In the genomic region with DNA sequence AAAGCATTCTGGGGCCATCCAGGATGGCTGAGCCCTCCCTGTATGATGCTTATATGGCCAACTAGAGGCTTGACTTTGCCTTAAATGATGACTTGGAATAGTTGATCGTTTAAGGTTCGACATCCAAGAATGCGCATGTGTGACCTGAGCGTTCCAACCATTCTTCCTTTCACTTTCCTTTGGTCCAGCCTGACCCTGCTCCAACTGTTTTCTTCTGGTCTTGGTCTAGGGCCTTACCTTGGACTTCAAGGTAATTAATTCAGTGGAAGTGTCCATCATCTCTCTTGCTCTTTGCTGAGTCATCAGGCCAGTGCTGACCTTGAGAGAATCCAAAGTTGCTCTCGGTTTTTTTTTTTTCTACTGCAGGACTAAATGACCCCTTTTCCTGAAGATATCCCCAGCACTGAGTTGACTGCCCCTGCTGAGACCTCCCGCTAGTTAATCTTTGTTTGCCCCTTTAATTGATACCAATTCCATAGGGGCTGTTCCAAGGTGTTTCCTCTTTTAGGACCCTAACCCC, we compare ENCODE assay signal across 18 mouse cellular contexts. TPM values are rescaled to one million over a fixed set of nuclear protein-coding genes. Genes with fewer than 3 reads are reported as not detected.
"Had no signal": no experiment of that assay in that cellular context is flagged by ENCODE, and none has a peak within 500 bp of the region (broad histone marks: within the 10 kb centered on the region; RNA-seq: fewer than 3 reads in every experiment).

No protein-coding gene starts in this region.

- H3K9ac ChIP-seq: liver, embryonic 15.5 days; lung, embryonic 14.5 days; midbrain, embryonic 12.5 days; neural tube, embryonic 13.5 days; stomach, embryonic 15.5 days had no signal

- H3K9me3 ChIP-seq: liver, embryonic 15.5 days; midbrain, embryonic 12.5 days; neural tube, embryonic 13.5 days; stomach, embryonic 15.5 days had no signal

- H3K4me2 ChIP-seq: liver, embryonic 11.5 days; liver, embryonic 15.5 days; lung, embryonic 14.5 days; midbrain, embryonic 12.5 days; neural tube, embryonic 13.5 days; stomach, embryonic 15.5 days had no signal

- H3K4me1 ChIP-seq: liver, embryonic 15.5 days; megakaryocyte, embryonic 14.5 days; midbrain, embryonic 12.5 days; neural tube, embryonic 13.5 days; stomach, embryonic 15.5 days had no signal

- H3K4me3 ChIP-seq: layer of hippocampus, adult 2 months; liver, embryonic 15.5 days; megakaryocyte, embryonic 14.5 days; midbrain, embryonic 12.5 days; neural tube, embryonic 13.5 days; stomach, embryonic 15.5 days had no signal

- H3K27ac ChIP-seq: layer of hippocampus, adult 2 months; liver, embryonic 15.5 days; macrophage; midbrain, embryonic 12.5 days; neural tube, embryonic 13.5 days; stomach, embryonic 15.5 days had no signal

- H3K27me3 ChIP-seq: liver, embryonic 15.5 days; megakaryocyte, embryonic 14.5 days; midbrain, embryonic 12.5 days; neural tube, embryonic 13.5 days; stomach, embryonic 15.5 days had no signal

- DNase-seq: kidney, postnatal 10 days; kidney, postnatal 4 days; left cerebral cortex, postnatal 4 days; lung, embryonic 14.5 days; lung, postnatal 14 days; retina, postnatal 1 day; right cerebral cortex, postnatal 4 days; thymus, adult 2 months; thymus, postnatal 25 days had no signal

- H3K36me3 ChIP-seq: liver, embryonic 15.5 days; midbrain, embryonic 12.5 days; neural tube, embryonic 13.5 days; stomach, embryonic 15.5 days had no signal

- ATAC-seq: midbrain, embryonic 16.5 days had no signal

RNA-seq across cellular contexts. Expression of a gene that starts 43.6 kb away (rescaled TPM):
- polyA plus RNA-seq: macrophage had no signal
